Mouse (Mus musculus) spleen, postnatal 4 days (tissue): ENCODE measurements around the gene Rnf113a2.
A peak's percentile ranks its signal among the peaks of the same experiment; 100 is the strongest.

ENCODE experiments used
- DNase-seq, 2 experiments: peaks; one replicate each; pipeline ENCODE4 v3.0.0; 2022; ENCODE audit warnings: low spot score in 2 of 2

Rnf113a2 gene

DNA sequence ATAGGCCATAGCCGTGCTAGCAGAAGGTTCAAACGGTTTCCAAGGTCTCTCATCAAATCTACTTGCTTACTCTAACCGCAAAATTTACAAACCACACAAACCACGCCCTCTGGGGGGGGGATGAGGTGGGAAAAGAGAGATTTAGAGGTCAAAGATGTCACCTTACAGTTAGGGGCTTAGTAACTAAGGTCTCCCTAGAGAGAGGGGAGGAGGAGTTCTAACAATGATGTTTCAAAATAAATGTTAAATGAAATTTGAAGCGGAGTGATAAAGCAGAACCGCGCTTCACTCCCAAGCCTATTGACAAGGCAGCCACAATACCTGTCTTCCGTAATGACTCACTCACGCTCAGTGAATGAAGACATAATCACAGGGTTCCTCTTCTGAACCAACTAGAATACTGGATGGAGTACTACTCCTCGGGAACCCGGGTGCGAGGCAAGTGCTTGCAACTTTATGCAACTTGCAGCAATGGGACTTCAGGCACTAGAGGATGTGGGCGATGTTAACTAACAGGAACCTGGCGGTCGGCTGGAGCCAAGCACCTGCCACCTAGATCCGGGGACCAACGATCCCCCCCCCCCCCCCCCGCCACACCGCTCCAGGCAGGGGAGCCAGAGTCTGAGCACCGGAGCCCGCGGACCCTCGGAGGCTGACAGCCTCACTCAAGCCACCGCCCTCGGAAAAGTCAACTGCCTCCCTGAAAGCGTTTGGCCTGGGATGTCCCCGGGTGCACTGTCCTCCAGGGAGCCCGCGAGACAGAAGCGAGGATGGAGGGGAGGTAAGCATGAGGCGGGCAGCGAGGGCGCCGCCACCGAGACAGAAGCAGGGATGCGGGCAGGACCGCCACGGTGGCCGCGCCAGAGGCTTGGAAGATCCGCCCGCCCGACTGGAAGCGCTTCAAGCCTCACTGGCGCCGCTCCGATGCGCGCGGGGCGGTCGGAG lies 8.8 kb upstream of the Rnf113a2 start:
- DNase-seq, result peak in 1 of 2 experiments; percentile 65

DNA sequence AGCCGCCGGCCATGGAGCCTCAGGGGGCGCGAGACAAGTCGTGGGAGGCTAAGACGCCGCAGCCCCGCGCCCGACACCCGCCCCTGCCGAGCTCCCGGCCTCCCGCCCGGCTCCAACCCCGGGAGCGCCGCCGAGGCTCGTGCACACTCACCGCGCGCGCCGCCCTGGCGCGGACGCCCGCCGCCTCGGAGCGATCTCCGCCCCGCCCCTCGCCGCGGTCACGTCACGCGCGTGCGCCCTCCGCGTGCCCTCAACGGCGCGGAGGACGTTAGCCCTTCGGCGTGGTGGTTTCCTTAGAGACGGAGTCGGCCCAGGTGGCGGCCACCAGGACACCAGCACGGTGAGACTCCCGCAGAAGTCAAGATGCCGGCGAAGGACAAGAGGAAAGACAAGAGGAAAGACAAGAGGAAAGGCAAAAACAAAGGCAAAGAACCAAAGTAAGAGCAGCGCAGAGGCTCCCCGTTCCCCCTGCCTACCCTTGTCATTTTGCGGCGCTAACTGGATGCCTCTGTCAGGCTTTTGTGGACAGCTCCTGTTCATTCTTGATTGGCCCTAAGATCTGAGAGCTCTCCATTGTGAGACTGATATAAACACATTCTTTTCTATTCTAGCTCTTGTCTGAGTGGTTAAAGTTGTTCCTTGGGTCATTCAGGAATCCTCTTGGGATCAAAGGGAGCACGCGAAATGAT lies 8.0 kb upstream of the Rnf113a2 start, which contains the start of the genes Entpd5 and Bbof1:
Entpd5 (minus strand) TSS at position 211 of the 689 bp plus-strand sequence.
Bbof1 (plus strand) TSS at position 253 of the 689 bp plus-strand sequence.
- peak; percentile 89 to 95 for DNase-seq

DNA sequence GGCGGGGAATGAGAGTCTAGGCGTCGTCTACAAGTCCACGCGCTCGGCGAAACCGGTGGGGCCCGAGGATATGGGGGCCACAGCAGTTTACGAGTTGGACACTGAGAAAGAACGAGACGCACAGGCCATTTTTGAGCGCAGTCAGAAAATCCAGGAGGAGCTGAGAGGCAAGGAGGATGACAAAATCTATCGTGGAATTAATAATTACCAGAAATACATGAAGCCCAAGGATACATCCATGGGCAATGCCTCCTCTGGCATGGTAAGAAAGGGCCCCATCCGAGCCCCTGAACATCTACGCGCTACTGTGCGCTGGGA lies 568 bp downstream of the Rnf113a2 start:
- no peak for DNase-seq

DNA sequence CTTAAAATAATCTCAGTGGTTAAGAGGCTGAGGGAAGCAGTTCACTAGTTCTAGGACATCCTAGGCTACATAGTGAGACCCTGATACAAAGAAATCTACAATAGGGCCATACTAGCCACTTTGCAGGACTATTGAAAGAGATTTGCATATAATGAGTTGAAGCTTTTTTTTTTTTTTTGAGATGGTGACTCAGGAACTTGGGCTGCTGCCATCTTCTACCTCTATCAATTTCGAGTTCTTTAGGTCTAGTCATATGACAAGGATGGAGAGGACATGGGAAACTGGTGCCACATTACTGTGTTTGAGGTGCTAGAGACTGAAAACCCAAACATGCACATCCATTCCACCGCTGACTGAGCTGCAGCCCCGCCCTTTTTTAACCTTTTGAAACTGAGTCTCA lies 7.0 kb downstream of the Rnf113a2 start:
- no peak for DNase-seq

DNA sequence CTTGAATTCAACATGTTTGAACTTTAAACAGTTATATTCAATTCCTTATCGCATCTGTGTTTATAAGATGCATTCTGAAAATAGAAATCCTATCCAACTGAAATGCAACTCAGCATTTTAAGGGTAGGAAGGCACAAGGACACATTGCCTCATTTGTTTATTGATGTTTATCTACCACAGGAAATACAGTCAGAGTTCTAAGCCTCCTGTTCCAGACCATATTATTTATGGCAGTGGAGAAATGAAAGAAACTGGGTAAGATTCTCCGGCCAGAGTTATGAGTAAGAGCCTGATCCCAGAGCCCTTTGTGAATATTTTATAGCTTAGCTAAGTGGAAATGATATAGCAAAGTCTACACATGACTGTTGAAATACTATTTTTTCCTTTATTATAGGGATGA lies 12.8 kb downstream of the Rnf113a2 start:
- DNase-seq, result no peak

DNA sequence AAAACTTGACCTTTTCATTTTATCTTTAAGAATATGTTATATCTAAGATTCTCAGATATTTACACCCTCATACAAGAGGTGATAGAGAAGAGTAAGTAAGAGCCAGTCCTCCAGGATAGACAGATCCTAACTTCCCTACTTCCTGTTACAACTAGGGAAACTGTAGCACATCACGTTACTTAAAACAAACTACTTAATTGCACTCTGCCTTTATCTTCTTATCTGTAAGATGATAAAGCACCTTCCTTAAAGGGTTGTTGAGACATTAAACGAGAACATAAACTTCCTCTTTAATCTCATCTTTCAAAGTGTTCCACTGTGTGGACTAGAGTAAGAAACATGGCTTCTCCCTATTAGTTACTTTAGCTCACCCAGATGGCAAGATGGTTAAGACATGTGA lies 21.7 kb downstream of the Rnf113a2 start:
- no peak for DNase-seq

DNA sequence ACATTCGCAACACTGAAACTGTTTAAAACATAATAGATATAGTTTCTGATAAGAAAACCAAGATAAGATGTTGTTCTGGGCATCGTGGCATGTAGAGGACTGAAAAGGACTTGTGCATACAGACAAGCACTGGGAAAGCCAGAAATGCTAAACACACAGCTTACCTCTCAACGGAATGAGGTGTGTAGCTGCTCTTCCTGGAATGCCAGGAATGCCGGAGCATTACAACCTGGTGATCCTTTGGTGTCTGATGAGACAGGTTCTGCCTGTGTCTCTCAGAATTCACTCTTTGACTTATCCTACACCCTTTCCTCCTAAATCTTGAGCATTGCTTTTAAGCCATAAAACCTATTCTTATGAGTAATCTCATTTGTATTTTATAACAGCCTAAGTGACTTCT lies 25.5 kb downstream of the Rnf113a2 start:
- DNase-seq, result no peak

DNA sequence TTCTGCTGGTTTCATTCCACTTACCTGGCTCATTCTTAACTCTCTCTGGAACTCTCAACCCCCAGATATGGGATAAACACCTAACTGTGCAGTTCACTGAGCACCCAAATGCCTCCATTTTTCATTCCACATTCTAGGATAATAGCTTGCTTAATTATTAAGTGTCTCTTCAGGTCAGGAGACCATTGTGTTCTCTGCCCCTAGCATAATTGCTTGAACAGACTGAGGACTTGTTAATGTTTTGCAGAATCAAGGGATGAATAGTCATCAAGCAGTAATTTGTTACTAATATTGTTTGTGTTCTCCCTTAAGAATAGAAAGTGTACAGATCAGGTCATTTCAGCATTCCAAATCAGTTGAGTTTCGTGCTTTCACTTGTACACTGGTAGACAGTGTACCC lies 30.4 kb downstream of the Rnf113a2 start:
- no peak for DNase-seq

DNA sequence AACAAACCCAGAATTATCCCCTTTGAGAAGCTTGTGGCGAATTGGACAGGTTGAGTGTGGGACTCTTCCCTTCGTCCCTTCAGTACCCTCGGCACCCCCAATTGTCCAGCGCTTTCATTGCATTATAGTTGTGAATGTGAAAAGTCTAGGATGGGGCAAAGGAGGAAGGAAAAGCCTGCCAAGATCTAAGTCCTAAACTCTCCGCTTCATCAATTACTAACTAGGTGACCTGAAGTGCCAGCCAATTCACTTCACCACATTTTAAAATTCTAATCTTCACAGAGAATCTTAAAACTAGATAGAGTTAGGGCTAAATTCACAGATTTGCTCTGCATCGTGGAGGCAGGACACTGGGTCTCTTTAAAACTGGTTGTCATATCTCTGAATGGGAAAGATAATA lies 31.2 kb downstream of the Rnf113a2 start:
- no peak for DNase-seq

DNA sequence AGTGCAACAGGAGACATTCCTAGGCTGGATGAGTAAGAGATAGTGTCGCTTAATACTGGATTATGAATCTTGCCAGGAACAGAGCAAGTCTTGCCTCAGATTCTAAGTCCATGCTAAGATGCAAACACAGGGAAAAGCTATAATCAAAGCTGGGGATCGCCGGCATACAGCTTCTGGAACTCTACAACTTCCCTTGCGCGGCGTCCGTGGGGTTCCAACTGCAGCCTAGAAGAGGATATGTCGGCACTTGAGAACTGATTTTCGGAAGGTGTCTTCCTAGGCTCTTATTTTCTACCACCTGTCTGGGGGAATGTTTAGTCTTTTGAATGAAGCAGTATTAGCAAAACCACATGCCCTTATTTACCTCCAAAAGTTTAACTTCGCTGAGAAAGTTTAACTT lies 32.9 kb downstream of the Rnf113a2 start:
- DNase-seq, result no peak

DNA sequence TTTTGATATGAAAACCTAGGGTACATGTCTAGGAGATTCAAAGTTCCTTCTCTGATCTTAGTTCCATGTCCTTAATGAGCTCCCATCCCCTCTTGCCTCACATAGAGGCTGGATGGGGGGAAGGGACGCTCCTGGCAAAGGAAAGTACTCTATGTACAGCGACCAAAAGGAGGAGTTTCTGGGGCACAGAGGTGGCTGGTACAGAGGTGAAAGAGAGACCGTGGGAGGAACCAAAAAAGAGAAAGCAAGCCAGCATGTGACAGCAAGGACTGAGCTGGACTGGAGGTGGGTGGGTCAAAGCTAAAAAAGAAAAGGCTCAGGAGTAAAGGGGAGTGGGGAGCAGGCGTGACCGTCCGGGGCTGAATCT lies 33.3 kb downstream of the Rnf113a2 start:
- DNase-seq, result no peak

DNA sequence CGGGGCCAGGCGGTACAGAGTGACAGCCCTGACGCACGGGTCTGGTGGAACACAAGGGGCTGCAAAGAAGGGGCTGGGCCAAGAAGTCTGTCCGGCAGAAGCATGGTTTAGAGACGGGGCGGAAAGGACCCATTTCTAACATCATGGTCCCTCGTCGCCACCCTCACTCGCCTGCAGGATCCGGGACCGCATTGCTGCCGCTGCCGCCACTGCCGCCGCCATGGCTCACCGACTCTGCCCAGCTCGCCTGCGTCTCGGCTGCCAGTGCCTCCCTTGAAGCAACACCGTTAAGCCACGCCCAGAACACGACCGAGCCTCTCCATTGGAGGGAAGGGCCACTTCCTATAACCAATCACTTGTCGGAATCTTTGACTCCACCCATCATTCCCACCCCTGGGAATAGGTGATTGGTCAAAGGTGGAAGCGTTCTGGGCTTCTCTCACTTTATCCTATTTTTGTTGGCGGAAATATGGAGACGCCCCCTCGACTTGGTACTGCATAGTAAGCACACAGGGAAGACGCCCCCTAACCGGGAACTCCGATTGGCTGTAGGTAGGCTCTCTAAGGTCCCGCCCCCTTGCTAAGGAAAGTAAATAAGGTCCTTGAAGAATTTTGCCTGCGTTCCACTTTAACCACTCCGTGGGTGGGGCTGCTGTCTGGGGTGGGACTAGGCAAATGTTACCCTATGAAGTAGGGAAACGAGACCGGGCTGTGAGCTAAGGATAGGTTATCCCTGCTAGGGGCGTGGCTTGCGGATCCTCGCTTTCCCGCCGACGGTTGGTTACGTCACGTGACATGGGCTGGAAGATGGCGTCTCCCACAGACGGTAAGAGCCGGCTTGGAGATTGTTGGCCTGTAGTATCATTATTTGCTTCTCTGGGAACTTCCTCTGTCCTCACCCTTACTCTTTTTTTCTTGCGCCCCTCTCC lies 34.0 kb downstream of the Rnf113a2 start, which contains the start of the genes Aldh6a1 and Lin52:
Aldh6a1 (minus strand) TSS at position 287 of the 929 bp plus-strand sequence.
Lin52 (plus strand) TSS at position 705 of the 929 bp plus-strand sequence.
- DNase-seq, result peak; percentile 95 to 96

DNA sequence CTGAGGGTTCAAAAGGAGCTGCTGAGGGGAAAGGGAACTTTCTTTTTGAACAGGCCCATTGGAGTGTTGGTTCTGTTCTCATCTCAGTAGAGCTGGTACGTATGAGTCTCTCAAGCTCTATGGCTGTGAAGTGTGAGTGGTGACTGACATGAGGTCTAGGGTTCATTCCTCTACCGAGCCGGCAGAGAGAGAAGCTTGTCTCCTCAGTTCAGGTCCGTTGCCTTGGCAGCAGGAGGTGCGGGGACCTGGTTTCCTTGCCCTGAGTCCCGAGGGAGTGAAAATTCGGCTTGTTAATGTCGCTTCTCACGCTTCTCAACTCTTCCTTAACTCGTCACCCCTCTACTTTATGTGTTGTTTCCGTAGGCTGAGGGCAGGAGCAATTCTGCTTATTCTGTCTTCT lies 34.8 kb downstream of the Rnf113a2 start:
- DNase-seq, result peak in 1 of 2 experiments; percentile 17

DNA sequence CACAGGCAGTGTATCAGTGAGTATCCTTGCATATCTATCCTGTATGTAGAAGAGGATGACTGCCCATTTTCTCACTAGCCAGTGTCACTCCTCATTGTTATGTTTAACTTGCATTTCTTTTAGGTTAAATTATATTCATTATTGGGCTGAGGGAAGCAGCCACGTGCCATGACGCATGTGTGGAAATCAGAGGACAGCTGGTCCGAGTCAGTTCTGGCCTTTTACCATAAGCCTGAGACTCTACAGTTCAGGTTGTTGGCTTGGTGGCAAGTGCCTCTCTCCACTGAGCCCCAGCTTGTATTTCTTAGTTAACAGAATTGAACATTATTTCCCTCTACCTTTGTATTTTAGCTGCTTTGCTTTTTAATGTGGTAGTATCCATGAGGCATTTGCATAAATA lies 39.9 kb downstream of the Rnf113a2 start:
- no peak for DNase-seq

DNA sequence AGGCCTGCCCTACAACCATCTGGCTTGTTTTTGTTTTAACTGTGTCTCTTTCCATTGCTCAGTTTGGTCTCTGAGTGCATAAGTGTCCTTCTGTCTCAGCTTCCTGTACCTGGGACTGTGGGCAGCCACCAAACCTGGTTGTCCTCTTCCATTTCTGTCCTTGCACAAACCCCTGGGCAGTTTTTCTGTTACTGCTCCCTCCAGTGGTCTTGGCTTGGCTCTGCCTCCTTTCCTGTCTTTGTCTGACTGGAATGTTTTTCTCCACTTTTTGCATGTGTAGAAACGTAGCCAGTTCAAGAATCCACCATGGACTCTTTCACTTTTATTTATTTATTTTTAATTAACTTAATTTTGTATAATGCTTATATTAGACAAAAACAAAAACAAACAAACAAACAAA lies 42.8 kb downstream of the Rnf113a2 start:
- no peak for DNase-seq

DNA sequence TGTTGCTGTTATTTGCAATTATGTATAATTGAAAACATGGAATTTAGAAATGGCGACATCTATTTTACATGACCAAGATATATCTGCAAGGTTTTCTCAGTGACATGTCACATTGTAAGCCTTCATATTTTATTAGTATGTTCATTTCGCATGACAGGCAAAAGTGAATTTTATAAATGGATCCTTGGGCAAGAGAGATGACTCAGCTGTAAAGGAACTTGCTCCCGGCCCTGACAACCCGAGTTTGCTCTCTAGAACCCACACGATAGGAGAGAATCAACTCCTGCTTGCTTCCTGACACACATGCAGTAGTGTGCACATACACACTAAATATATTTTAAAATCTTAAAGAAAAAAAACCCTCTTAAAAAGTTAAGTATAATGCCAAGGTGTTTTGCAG lies 44.4 kb downstream of the Rnf113a2 start:
- no peak for DNase-seq

DNA sequence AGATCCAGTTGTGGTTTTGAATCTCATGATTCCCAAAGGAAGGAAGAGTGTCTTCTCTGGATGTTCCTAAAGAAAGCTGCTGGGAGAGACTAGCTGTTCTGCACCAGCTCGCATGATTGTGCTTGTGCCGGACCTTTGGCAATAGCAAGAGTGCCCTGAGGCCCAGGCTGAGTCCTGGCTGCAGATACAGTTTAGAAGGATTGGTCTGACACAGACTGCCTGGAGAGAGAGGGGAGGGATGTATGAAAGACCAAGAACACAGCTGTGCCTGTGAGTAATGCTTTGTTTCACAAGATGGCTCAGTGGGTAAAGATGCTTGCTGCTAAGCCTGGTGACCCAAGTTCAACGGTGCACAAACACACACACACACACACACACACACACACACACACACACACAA lies 45.9 kb downstream of the Rnf113a2 start:
- DNase-seq, result no peak
